Mouse (Mus musculus) midbrain, postnatal 0 days (tissue): ENCODE data around the gene Ubxn4. TPM values are rescaled to one million over a fixed set of nuclear protein-coding genes. Genes with fewer than 3 reads are reported as not detected.
"Not testable (repeated sequence)": the region's sequence is repeated elsewhere in the genome, so short reads cannot be mapped to it uniquely, and the experiment has no call there.

Experiments
- ATAC-seq: fragments of 200-750 bp; cut with Nextera tagmentation; 2 replicates; pipeline ENCODE4 v1.8.0; 2017; ENCODE audit warnings: moderate number of reproducible peaks, mild to moderate bottlenecking, moderate TSS enrichment, moderate library complexity; ENCODE audit not compliant: low FRiP score
- DNase-seq: peaks from one replicate; pipeline ENCODE4 v3.0.0-alpha.2; 2015; ENCODE audit warnings: low spot score
- H3K27ac ChIP-seq: fragments of 300-500 bp; sonication (generic); 2 replicates; pipeline ENCODE4 v1.5.1; 2014; ENCODE audit warnings: low read depth, mild to moderate bottlenecking, low read length, mixed read lengths
- H3K27me3 ChIP-seq: fragments of 300-500 bp; sonication (generic); 2 replicates; pipeline ENCODE4 v1.6.1; 2014; ENCODE audit warnings: low read length, control low read depth, mixed read lengths; ENCODE audit not compliant: insufficient read depth
- H3K36me3 ChIP-seq: fragments of 300-500 bp; sonication (generic); 2 replicates; pipeline ENCODE4 v1.6.1; 2014; ENCODE audit warnings: low read length, control low read depth, mixed read lengths; ENCODE audit not compliant: insufficient read depth
- H3K4me1 ChIP-seq: fragments of 300-500 bp; sonication (generic); 2 replicates; pipeline ENCODE4 v1.6.1; 2014; ENCODE audit warnings: mild to moderate bottlenecking, control low read depth, antibody characterized with exemption, low read length, mixed read lengths; ENCODE audit not compliant: insufficient read depth
- H3K4me2 ChIP-seq: fragments of 300-500 bp; sonication (generic); 2 replicates; pipeline ENCODE4 v1.6.1; 2014; ENCODE audit warnings: low read depth, mild to moderate bottlenecking, low read length, mixed read lengths; ENCODE audit not compliant: poor library complexity, severe bottlenecking
- H3K4me3 ChIP-seq: fragments of 300-500 bp; sonication (generic); 2 replicates; pipeline ENCODE4 v1.5.1; 2014; ENCODE audit warnings: low read depth, mild to moderate bottlenecking, low read length, moderate library complexity
- H3K9ac ChIP-seq: fragments of 300-500 bp; sonication (generic); replicated peaks from 2 replicates; pipeline ENCODE4 v1.6.1; 2014; ENCODE audit warnings: mild to moderate bottlenecking, low read length, moderate library complexity, mixed read lengths; ENCODE audit not compliant: poor library complexity, severe bottlenecking
- H3K9me3 ChIP-seq: fragments of 300-500 bp; sonication (generic); 2 replicates; pipeline ENCODE4 v1.6.1; 2016; ENCODE audit warnings: low read length, control low read depth
- CTCF ChIP-seq: IDR thresholded peaks from 2 replicates; pipeline ENCODE4 v1.5.1; 2016; ENCODE audit warnings: antibody characterized with exemption, mild to moderate bottlenecking
- WGBS: fragments of 180-500 bp; shearing (Covaris S2); extraction: QIAGEN DNeasy Blood & Tissue Kit; methylation state at CpG from one replicate; pipeline ENCODE4 v1.1.7; 2014; 5-methylcytosine and 5-hydroxymethylcytosine counted together
- polyA plus RNA-seq: library from polyadenylated mRNA; unstranded; fragments of >200 nt; fragmentation: Nextera tagmentation; extraction: Ambion mirVana; gene quantifications from 2 replicates; pipeline ENCODE4 v1.2.1, GENCODE M21; 2015
- total RNA-seq: library from RNA; depleted of rRNA; stranded (reverse); fragments of >200 nt; gene quantifications from 2 replicates; pipeline ENCODE4 v1.2.3, GENCODE M21; 2014

Gene Ubxn4
- total and polyA plus RNA-seq, 2 experiments from 2014 or later, result 39.5 to 84.3 TPM

DNA sequence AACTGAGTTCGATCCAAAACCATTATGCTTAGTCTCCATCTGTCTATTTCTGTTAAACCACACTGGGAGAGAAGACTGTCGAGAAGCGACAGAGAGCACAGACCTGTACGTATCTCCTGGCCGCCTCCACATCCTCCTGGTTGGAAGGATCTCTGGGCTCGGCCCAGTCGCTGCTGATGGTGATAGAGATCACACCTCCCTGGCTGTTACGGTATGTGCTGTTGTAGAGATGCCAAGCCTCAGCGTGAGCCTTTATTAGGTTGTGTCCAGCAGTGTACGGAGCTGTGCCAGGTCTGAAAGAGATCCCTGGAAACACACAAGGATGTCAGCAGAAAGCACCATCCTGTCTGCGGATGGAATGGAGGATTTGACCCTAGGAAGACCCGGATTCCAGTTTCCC, 49.8 kb downstream of the Ubxn4 start:
- H3K4me3 ChIP-seq, result no peak overlapping the region

DNA sequence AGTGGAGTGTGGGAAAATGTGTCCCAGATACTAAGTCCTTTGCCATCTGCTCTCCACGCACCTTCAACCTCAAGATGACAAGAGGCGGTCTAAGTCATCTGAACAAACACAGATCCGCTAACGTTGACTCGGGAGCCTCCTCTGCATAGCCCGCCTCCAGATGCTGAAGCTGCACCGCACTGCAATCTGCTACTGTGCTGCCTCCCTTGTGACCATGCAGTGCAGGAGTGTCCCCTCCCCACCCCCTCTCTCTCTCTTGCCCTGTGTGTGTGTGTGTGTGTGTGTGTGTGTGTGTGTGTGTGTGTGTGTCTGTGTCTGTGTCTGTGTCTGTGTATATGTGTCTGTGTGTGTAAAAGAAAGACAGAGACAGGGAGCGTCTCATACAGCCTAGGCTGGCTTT, 51.5 kb downstream of the Ubxn4 start:
- no peak overlapping the region for H3K4me3 ChIP-seq
- H3K9ac ChIP-seq, result no peak overlapping the region
- H3K4me2 ChIP-seq, result no peak overlapping the region
- no peaks in the 10 kb centered on the region for H3K36me3 ChIP-seq
- ATAC-seq (no peak; the same call in 1 of the 2 replicates), DNase-seq (no peak)
- TF ChIP-seq CTCF, result no peak
- H3K27me3 ChIP-seq, result no peaks in the 10 kb centered on the region
- H3K27ac ChIP-seq, result no peak overlapping the region
- 82% methylated on average over 8 of the region's 8 CpGs for WGBS
- no peaks in the 10 kb centered on the region for H3K4me1 ChIP-seq
- H3K9me3 ChIP-seq, result no peaks in the 10 kb centered on the region

More for the DNA sequence above, 49.8 kb downstream of the Ubxn4 start:
- ATAC-seq (no peak), DNase-seq (no peak)
- TF ChIP-seq CTCF, result no peak
- 86% methylated on average over 12 of the region's 12 CpGs for WGBS
- Histone ChIP-seq H3K27ac (no peak overlapping the region), H3K36me3 (no peaks in the 10 kb centered on the region), H3K4me1 (no peaks in the 10 kb centered on the region), H3K9me3 (no peaks in the 10 kb centered on the region), H3K27me3 (no peaks in the 10 kb centered on the region), H3K9ac (no peak overlapping the region), H3K4me2 (no peak overlapping the region)

DNA sequence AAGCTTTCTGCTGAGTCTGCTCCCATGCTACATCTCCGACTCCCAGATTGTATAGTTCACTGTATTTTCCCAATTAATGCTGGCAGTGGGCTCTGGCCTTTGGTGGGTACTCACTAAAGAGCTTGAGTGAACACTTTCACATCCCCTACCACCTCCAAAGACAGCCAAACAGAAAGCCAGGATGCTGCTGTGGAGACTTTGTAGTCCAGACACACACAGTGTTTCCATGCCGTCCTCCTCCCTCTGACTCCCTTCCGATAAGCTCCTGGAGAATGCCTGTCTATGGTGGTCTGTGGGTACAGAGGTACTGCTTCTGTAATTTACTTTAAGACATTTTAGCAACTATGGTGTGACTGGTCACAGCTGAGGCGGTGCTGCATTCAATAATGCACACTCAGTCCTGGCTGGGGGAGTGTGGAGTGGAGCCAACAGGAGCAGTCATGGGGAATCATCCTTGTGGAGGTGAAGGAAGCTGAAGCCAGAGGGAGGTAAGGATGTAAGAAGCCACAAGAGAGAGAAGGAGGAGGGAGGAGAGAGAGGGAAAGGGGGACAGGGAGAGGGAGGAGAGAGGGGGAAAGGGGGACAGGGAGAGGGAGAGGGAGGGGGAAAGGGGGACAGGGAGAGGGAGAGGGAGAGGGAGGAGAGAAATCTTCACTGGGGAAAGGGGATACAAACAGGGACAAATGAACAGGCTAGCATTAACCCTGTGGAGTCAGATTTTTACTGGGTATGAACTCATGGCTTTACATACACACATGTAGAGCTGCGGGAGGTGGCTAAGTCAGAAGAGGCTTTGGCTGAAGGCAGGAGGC, 52.2 kb downstream of the Ubxn4 start:
- no peak for TF ChIP-seq CTCF
- Histone ChIP-seq H3K36me3 (no peaks in the 10 kb centered on the region), H3K27ac (no peak overlapping the region), H3K4me2 (no peak overlapping the region), H3K27me3 (no peaks in the 10 kb centered on the region), H3K4me1 (no peaks in the 10 kb centered on the region), H3K9ac (no peak overlapping the region), H3K9me3 (no peaks in the 10 kb centered on the region), H3K4me3 (no peak overlapping the region)
- 60% methylated on average over 5 of the region's 5 CpGs for WGBS
- ATAC-seq (peak; percentile 57; the same call in 1 of the 2 replicates), DNase-seq (peak; percentile 15)

DNA sequence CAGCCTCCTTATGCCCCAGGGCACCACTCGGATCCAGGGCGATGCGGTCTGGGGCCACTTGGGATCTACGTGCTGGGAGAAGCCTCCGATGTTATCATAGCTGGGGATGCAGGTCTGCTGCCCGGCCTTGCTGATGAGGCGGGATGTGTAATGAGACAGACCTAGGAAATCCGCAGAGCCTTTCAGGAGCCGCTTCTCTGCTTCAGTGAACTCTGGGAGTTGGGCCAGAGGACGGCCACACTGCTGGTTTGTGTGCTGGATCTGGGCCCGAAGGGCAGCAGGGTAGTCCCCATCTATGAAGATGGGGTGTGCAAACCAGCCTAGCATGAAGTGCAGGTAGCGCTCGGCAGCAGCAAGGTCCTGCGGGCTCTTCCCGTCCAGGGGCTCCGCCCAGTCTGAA, 60.1 kb downstream of the Ubxn4 start:
- DNase-seq (peak; percentile 88), ATAC-seq (peak; percentile 58; the same call in 1 of the 2 replicates)
- no peaks in the 10 kb centered on the region for H3K27me3 ChIP-seq
- H3K9me3 ChIP-seq, result 0 out of 2 replicates have a peak, but pooled peaks cover 3% of the 10 kb centered on the region
- no peaks in the 10 kb centered on the region for H3K4me1 ChIP-seq
- H3K9ac ChIP-seq, result no peak overlapping the region
- H3K4me2 ChIP-seq, result no peak overlapping the region
- no peak overlapping the region for H3K27ac ChIP-seq
- no peak overlapping the region for H3K4me3 ChIP-seq
- TF ChIP-seq CTCF, result no peak
- H3K36me3 ChIP-seq, result no peaks in the 10 kb centered on the region
- 85% methylated on average over 16 of the region's 16 CpGs for WGBS

DNA sequence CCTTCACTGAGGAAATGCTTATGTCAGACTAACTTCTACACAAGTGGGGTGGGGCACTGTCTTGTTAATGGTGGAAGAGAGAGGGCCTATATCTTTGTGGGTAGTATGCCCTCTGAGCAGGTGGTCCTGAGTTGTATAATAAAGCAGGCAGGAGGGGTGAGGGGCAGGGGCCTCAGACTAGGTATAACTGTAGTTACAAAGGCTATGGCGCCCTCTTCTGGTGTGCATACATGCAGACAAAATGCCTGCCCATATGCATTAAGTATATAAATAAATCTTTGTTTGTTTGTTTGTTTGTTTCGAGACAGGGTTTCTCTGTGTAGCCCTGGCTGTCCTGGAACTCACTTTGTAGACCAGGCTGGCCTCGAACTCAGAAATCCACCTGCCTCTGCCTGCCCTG, 65.3 kb downstream of the Ubxn4 start:
- H3K9me3 ChIP-seq, result no peaks in the 10 kb centered on the region
- DNase-seq (peak; percentile 35), ATAC-seq (no peak)
- H3K9ac ChIP-seq, result no peak overlapping the region
- H3K27me3 ChIP-seq, result no peaks in the 10 kb centered on the region
- H3K27ac ChIP-seq, result no peak overlapping the region
- no peaks in the 10 kb centered on the region for H3K36me3 ChIP-seq
- WGBS, result 87% methylated on average over 3 of the region's 3 CpGs
- TF ChIP-seq CTCF, result no peak; the same call in 1 of the 2 replicates
- H3K4me2 ChIP-seq, result no peak overlapping the region
- H3K4me1 ChIP-seq, result no peaks in the 10 kb centered on the region
- H3K4me3 ChIP-seq, result no peak overlapping the region

DNA sequence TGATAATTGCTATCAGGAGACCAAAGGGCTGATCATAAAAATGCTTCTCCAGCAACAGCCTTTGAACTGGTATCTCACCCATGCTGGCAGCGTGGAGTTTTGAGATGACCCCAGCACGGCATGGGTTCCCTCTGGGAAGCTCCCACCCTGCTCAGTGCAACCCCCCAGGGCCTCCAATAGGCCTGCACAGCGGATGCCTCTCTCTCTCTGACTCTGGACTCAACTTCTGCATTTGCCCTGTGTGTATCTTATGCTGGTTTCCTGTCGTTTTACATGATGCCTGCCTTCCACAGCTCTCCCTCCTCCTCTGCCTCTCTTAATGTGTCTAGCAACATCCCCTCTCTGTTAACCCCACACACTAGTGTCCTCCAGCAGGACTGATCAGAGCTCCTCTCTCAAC, 70.9 kb downstream of the Ubxn4 start:
- ATAC-seq, result no peak
- WGBS, result 75% methylated on average over 4 of the region's 4 CpGs
- H3K4me2 ChIP-seq, result no peak overlapping the region

DNA sequence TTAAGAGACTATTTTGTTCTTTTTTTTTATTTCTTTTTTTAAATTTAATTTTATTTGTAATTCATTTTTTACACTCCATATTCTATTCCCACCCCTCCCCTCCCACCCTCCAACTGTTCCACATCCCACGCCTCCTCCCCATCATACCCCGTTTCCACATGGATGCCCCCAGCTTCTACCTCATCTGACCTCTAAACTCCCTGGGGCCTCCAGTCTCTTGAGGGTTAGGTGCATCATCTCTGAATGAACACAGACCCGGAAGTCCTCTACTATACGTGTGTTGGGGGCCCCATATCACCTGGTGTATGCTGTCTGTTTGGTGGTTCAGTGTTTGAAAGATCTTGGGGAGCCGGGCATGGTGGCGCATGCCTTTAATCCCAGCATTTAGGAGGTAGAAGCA, 75.5 kb downstream of the Ubxn4 start:
- not testable (repeated sequence) for H3K4me3 ChIP-seq, ATAC-seq, DNase-seq

More for the DNA sequence above, 70.9 kb downstream of the Ubxn4 start:
- Histone ChIP-seq H3K27me3 (no peaks in the 10 kb centered on the region), H3K4me1 (no peaks in the 10 kb centered on the region), H3K27ac (no peak overlapping the region), H3K36me3 (no peaks in the 10 kb centered on the region), H3K4me3 (no peak overlapping the region), H3K9ac (no peak overlapping the region), H3K9me3 (no peaks in the 10 kb centered on the region)
- no peak for TF ChIP-seq CTCF
- DNase-seq, result no peak

More for the DNA sequence above, 75.5 kb downstream of the Ubxn4 start:
- H3K27me3 ChIP-seq, H3K9me3 ChIP-seq, H3K9ac ChIP-seq, H3K27ac ChIP-seq, H3K4me1 ChIP-seq, H3K36me3 ChIP-seq, H3K4me2 ChIP-seq: not testable (repeated sequence)
- 85% methylated on average over 6 of the region's 6 CpGs for WGBS
